Mouse (Mus musculus): Measurements from ENCODE around the gene Sspn. TPM values are rescaled to one million over a fixed set of nuclear protein-coding genes. Genes with fewer than 3 reads are reported as not detected.

Gene Sspn
- polyA plus RNA-seq, 1 experiment, result 6.2 TPM

DNA sequence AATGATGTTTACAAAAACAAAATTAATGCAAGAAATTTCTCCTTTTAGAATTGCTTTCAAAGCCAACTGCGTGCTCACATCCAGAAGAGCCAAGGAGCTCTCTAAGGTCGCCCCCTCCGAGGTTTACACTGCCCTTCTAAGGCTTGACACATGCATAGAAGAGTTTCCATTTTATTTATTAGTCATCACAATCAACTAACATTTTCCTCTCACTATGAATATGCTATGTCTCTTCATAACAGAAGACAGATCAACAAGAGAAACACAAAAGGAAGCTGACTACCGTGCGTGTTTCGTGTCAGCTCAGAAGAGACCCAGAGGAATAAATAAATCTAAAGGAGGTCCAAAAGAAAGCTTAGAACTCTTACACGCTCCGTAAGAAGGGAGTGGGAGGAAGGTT, 49.6 kb downstream of the Sspn start:
- no peaks in the 10 kb centered on the region for H3K4me1 ChIP-seq (ENCODE audit: control insufficient read depth, insufficient read depth, low read length)
- TF ChIP-seq POLR2A (IDR thresholded peaks at IDR 0.05; ENCODE audit: extremely low read depth, insufficient read depth, low read length) (no peak), CTCF (IDR thresholded peaks at IDR 0.05; ENCODE audit: extremely low read depth, insufficient read depth, low read length) (no peak)
- no peak overlapping the region for H3K27ac ChIP-seq (ENCODE audit: insufficient read depth, low read length)
- H3K4me3 ChIP-seq (ENCODE audit: insufficient read depth, low read length), result no peak overlapping the region

GRCm38 (mm10) chr6:145982335-145982734, 50.9 kb downstream of the Sspn start:
- Histone ChIP-seq H3K27ac (ENCODE audit: insufficient read depth, low read length) (no peak overlapping the region), H3K4me3 (ENCODE audit: insufficient read depth, low read length) (no peak overlapping the region), H3K4me1 (ENCODE audit: control insufficient read depth, insufficient read depth, low read length) (no peaks in the 10 kb centered on the region)
- TF ChIP-seq POLR2A (IDR thresholded peaks at IDR 0.05; ENCODE audit: extremely low read depth, insufficient read depth, low read length), result no peak
- TF ChIP-seq CTCF (IDR thresholded peaks at IDR 0.05; ENCODE audit: extremely low read depth, insufficient read depth, low read length), result no peak

DNA sequence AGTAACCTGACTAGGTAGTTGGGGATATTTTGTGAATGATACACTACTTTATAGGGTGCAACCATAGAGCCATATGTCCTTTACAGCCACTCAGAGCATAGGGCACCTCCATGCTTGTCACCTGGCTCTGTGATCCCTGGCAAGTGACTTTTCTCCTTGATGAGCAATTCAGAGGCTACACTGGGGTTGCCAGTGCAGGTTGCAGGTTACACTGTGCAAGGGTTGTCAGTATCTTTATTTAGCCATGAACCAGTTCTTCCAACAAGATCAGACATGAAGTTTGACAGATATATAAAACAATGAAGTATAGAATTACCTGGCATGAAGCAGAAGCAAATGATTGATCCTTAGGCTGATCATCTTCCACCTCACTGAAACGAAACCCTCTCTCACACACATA, 59.1 kb downstream of the Sspn start:
- Histone ChIP-seq H3K27ac (ENCODE audit: insufficient read depth, low read length) (no peak overlapping the region), H3K4me3 (ENCODE audit: insufficient read depth, low read length) (no peak overlapping the region), H3K4me1 (ENCODE audit: control insufficient read depth, insufficient read depth, low read length) (no peaks in the 10 kb centered on the region)
- TF ChIP-seq CTCF (IDR thresholded peaks at IDR 0.05; ENCODE audit: extremely low read depth, insufficient read depth, low read length) (no peak), POLR2A (IDR thresholded peaks at IDR 0.05; ENCODE audit: extremely low read depth, insufficient read depth, low read length) (no peak)

GRCm38 (mm10) chr6:145992526-145992925, 61.1 kb downstream of the Sspn start:
- TF ChIP-seq CTCF (IDR thresholded peaks at IDR 0.05; ENCODE audit: extremely low read depth, insufficient read depth, low read length) (no peak), POLR2A (IDR thresholded peaks at IDR 0.05; ENCODE audit: extremely low read depth, insufficient read depth, low read length) (no peak)
- Histone ChIP-seq H3K4me1 (ENCODE audit: control insufficient read depth, insufficient read depth, low read length) (no peaks in the 10 kb centered on the region), H3K27ac (ENCODE audit: insufficient read depth, low read length) (no peak overlapping the region), H3K4me3 (ENCODE audit: insufficient read depth, low read length) (no peak overlapping the region)

DNA sequence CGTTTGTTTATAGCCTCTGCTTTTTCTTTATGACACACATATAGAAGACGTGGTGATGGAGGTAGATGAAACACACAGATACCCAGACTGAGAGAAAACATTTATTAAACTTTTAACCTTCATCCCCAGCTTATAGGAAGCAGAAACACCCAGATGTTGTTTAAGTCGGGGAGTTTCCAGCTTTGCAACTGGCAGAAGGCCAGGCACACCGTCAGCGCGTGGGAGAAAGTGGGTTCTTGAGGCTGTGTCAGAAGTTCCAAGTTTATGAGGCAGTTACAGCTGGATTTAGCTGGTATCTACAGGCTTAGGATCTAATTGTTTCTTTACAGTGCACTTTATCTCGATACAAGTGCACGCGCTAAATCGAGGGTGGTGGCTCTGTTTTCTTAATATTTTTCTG, 61.5 kb downstream of the Sspn start:
- no peaks in the 10 kb centered on the region for H3K4me1 ChIP-seq (ENCODE audit: control insufficient read depth, insufficient read depth, low read length)
- no peak overlapping the region for H3K4me3 ChIP-seq (ENCODE audit: insufficient read depth, low read length)
- no peak overlapping the region for H3K27ac ChIP-seq (ENCODE audit: insufficient read depth, low read length)
- no peak for TF ChIP-seq CTCF (IDR thresholded peaks at IDR 0.05; ENCODE audit: extremely low read depth, insufficient read depth, low read length)
- no peak for TF ChIP-seq POLR2A (IDR thresholded peaks at IDR 0.05; ENCODE audit: extremely low read depth, insufficient read depth, low read length)

DNA sequence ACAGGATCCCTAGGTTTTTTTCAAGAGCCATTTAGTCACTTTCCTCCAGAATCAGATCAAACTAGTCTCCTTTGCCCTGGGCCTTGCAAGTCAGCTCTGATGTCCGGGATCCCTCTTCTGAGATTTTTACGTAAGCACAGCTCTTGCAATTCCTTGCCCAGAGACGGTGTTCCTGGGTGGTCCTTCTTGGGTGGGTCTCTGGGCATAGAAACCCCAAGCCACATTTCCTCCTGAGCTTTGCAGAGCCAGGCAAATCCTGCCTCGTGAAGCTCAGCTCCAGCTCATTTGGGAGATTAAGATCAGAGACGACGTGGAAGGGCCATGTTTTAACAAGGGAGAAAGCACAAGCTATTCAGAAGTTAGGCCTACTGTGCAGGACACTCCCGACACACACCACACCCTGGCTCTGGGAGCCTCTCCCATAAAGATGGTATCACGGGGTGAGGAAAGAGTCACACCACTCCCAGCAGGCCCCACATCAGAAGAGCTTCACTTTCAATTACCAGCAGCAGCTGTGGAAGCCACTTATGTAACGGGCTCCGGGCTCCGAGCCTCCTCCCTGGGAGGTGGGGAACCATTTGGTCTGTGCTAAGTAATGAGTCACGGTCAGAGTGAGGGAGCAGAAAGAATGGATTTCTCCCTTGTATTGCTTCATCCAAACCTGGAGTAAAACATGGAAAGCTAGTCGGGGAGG, 67.0 kb downstream of the Sspn start:
- Histone ChIP-seq H3K27ac (ENCODE audit: insufficient read depth, low read length) (no peak overlapping the region; the same call in 1 of the 2 replicates), H3K4me3 (ENCODE audit: insufficient read depth, low read length) (no peak overlapping the region), H3K4me1 (ENCODE audit: control insufficient read depth, insufficient read depth, low read length) (peaks cover 3% of the 10 kb centered on the region; the same call in 1 of the 2 replicates)
- TF ChIP-seq CTCF (IDR thresholded peaks at IDR 0.05; ENCODE audit: extremely low read depth, insufficient read depth, low read length) (no peak), POLR2A (IDR thresholded peaks at IDR 0.05; ENCODE audit: extremely low read depth, insufficient read depth, low read length) (no peak)

DNA sequence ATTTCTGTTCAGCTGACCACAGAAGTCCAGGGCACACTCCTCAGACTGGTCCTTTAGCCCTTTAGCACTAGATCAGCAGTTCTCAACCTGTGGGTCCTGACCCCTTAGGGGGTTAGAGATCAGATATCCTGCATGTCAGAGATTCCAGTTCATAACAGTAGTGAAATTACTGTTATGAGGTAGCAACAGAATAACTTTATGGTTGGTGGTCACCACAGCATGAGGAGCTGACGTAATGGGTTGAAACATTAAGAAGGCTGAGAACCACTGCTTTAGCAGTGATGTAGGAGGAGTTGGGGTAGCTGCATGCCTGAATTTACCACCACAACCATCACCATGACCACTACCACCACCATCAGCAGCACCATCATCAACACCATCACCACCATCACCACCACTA, 69.3 kb downstream of the Sspn start:
- Histone ChIP-seq H3K4me3 (ENCODE audit: insufficient read depth, low read length) (no peak overlapping the region), H3K4me1 (ENCODE audit: control insufficient read depth, insufficient read depth, low read length) (peaks cover 3% of the 10 kb centered on the region; the same call in 1 of the 2 replicates), H3K27ac (ENCODE audit: insufficient read depth, low read length) (no peak overlapping the region)
- TF ChIP-seq POLR2A (IDR thresholded peaks at IDR 0.05; ENCODE audit: extremely low read depth, insufficient read depth, low read length), result no peak
- no peak for TF ChIP-seq CTCF (IDR thresholded peaks at IDR 0.05; ENCODE audit: extremely low read depth, insufficient read depth, low read length)

DNA sequence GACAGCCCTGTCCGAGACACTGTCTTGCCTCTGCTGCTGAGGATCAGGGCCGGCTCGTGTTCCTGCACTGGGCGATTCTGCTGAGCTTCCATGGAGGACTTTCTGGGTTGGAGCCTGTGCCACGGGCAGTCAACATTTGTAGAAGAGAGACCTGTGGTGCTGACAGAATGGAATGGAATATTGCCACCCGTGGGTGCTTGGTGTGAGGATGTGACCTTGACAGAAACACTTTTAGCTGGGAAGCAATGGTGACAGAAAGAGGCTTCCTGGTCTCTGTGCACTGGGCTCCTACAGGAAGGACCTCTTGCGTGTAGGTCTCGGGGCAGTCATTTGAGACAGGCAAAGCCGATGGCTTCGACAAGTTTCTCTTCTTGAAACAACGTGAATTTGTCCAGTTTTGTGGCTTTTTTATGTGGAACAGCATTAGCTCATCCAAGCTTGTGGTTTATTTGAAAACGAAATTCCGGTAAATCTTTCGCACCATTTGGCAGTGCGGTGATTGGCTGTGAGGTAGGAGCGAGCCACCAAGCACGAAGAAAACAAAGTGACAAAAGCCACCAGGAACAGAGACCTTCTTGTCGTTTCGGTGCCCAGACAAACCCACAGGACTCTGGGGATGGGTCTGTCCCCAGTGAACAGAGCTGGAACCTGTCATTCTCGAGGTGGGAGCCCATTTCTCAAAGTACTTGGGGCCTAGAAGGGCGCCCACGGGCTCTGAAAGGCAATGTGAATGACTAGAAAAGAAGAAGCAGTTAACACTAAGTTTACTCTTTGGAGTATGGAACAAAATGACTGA, 70.2 kb downstream of the Sspn start:
- peaks cover 4% of the 10 kb centered on the region; the same call in 1 of the 2 replicates for H3K4me1 ChIP-seq (ENCODE audit: control insufficient read depth, insufficient read depth, low read length)
- no peak for TF ChIP-seq POLR2A (IDR thresholded peaks at IDR 0.05; ENCODE audit: extremely low read depth, insufficient read depth, low read length)
- TF ChIP-seq CTCF (IDR thresholded peaks at IDR 0.05; ENCODE audit: extremely low read depth, insufficient read depth, low read length), result no peak
- H3K4me3 ChIP-seq (ENCODE audit: insufficient read depth, low read length), result no peak overlapping the region
- no peak overlapping the region for H3K27ac ChIP-seq (ENCODE audit: insufficient read depth, low read length)

- TF ChIP-seq CTCF (IDR thresholded peaks at IDR 0.05; ENCODE audit: extremely low read depth, insufficient read depth, low read length), result no peak
- TF ChIP-seq POLR2A (IDR thresholded peaks at IDR 0.05; ENCODE audit: extremely low read depth, insufficient read depth, low read length), result no peak
- H3K27ac ChIP-seq (ENCODE audit: insufficient read depth, low read length), result no peak overlapping the region
- H3K4me3 ChIP-seq (ENCODE audit: insufficient read depth, low read length), result no peak overlapping the region
- H3K4me1 ChIP-seq (ENCODE audit: control insufficient read depth, insufficient read depth, low read length), result 0 out of 2 replicates have a peak, but pooled peaks cover 2% of the 10 kb centered on the region
Measured at GRCm38 (mm10) chr6:146004174-146004601, 72.7 kb downstream of the Sspn start.
